Mouse (Mus musculus): ENCODE data around the gene Pde10a.
A peak's percentile ranks its signal among the peaks of the same experiment; 100 is the strongest.

Pde10a gene

DNA sequence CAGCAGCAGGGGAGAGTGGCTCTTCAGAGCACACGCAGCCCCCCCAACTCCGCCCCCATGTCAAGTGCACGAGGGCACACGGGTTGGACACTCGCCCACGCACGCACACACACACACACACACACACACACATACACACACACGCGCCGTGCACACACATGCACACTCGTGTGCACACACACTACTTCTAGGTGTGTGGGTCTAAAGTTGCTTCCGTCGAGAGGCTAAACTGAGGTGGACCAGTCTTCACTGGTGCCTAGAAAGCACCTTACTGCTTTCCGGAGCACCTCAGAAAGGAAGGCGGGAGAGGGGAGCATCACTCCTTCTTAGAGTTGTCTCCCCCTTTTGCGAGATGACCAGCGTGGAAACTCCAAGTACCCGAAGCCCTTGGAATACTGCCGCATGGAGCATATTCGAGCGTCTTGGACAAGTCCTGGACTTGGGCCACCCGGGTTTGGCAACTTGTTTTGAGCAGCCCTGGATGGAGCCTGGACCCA, at the start of gene Pde10a:
Gene Pde10a (plus strand): TSS at position 148 of the 497 bp plus-strand sequence.
- peak; percentile 86 for DNase-seq

DNA sequence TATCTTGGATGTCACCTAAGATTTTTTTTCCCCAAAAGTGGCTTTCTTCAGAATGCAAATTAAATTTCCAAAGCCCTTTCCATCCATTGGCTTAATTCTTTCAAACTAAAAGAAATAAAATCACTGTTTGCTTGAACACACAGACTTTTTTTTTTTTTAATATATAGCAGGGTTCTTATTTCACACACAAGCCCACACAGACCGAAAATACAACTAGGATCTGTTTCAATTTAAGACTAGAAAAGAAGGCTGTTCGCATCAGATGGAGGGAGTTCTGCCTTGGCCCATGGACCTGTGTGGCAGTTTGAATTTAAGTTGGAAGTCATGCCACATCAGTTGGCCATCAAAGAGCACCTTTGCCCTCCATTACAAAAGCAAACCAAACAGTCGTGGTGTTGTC, 46.6 kb upstream of the Pde10a start:
- DNase-seq = no peak

DNA sequence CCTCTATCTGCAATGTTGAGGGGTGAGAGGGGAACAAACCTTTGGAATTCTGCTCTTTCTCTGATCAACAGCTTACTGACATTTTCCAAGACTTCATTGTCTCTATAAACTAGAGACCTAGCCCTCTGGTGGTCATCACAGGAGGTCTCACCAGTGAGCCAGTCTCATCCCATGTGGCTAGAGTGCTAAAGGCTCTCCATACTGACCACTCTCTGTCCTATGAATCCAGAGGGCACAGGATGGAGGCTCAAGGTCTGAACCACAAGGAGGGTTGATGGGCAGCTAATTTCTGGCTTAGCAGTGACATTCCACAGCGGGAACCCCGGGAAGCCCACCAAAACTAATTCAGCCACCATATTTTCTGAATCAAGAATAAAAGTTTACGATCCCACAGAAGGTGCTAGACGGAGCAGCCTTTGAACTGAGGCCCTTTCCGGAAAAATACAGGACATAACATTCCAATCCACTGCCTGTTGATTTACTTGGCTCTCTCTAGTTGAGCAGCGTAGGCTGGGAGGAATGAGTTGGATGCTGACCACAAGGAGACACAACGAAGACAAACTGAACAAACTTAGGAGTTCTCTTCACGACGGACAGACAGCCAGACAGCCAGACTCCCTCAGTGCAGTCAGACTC, 45.6 kb upstream of the Pde10a start:
- DNase-seq = no peak

DNA sequence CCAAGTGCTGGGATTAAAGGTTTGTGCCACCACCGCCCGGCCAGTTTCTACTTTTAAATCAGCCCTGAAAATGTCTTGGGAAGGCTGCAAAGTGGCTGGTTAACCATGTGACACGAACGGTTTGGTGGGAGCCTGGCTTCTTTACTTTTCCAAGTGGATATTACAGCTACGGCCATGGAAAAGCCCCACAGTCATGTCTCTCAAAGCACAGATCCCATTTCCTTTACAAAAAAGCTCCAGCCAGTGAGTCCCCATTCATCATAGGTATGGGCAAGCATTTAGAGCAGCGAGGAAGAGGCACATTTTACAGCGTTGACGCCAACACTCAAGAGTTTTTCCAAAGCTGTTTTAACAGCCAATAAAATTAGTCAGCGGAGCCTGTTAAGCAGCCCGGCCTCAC, 43.4 kb upstream of the Pde10a start:
- DNase-seq = no peak

DNA sequence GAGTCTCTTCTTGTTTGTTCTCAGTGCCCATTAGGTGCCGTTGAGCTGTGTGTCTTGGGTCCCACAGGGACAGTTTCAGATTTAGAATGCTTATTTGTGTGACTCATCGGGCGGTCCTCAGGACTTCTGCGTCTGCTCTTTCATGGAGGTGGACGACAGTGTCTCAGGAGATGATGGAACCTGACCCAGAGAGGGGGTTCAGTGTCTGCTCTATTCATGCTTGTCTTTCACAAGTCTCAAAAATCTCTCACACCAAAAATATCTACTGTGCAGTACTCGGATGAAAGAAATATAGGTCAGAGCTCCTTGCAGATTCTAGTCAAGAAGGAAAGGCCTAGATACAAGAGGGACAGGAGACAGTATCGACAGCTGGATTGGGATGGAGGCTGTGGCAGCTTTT, 42.3 kb upstream of the Pde10a start:
- DNase-seq = no peak

DNA sequence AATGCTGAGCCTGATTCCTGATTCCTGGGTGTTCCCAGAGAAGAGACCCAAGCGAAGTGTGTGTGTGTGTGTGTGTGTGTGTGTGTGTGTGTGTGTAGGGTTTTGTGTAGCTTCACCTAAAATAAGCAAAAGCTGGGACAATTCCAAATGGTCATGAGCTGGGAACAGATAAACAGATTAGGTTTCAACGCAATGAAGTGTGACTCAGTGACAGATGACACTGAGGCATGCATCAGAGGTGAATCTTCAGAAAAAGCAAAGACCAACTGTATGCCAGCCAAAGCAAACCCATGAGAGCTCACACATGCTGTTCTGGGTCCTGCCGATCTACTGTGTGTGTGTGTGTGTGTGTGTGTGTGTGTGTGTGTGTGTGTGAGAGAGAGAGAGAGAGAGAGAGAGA, 40.9 kb upstream of the Pde10a start:
- DNase-seq = no peak

DNA sequence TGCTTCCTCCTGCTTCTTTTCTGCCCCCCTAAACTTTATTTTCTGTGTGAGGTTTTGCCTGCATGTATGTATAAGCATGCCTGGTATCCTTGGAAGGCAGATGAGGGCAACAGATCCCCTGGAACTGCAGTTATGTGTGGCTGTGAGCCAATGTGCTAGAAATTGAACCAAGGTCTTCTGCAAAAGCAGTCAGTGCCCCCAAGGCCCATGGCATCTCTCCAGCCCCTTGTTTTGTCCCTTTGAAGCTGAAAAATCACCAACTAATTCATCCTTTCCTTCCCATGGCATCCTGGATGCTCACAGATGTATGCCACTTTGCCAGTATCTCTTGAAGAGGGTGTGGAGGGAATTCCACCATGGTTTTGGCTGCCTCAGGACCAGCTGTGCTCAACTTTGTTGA, 40.0 kb upstream of the Pde10a start:
- DNase-seq = no peak

DNA sequence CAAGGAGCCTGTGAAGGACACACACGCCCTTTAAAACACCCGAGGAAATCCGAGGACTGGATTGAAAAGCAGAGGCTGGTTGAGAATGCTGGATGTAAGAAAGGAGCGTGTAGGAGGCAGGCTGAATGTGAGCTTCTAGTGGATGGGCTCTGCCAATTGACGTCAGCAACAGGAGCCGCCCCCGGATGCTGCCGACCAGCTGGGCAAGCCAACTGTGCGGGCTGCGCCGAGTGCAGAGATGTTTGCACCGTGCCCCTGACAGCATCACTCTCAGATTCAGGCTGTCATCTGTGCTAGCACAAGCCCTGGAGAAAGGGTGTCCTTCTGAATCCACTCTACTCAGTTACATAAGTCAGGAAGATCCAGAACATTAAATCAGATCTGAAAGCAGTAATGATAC, 37.3 kb upstream of the Pde10a start:
- peak; percentile 80 for DNase-seq

DNA sequence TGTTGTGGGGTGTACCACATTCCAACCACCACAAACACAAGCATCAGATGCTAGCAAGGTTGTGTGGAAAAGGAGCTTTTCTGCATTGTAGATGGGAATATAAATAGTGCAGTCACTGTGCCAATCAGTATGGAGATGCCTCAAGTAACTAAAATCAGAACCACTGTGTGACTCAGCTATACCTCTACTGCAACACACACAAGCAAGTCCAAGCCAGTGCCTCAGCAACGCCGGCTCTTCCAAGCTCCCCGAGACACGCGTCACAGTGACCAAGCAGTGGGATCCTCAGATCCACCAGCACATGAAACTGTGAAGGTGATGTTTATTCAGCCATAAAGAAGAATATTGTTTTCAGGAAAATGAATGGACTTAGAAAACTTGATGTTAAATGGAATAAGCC, 34.2 kb upstream of the Pde10a start:
- DNase-seq = no peak

DNA sequence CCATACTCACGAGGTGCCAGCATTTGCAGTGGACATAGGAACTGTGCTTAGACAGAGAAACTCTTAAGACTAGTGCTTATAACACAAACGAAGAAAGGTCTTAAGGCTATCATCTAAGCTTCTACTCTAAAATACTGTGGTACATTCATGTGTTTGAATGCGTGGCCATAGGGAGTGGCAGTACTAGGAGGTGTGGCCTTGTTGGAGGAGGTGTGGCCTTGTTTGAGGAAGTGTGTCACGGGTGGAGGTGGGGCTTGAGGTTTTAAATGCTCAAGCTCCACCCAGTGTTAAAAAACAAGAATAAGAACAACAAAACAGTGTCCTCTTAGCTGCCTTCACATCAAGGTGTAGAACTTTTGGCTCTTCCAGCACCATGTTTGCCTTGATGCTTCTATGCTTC, 31.7 kb upstream of the Pde10a start:
- DNase-seq = no peak

DNA sequence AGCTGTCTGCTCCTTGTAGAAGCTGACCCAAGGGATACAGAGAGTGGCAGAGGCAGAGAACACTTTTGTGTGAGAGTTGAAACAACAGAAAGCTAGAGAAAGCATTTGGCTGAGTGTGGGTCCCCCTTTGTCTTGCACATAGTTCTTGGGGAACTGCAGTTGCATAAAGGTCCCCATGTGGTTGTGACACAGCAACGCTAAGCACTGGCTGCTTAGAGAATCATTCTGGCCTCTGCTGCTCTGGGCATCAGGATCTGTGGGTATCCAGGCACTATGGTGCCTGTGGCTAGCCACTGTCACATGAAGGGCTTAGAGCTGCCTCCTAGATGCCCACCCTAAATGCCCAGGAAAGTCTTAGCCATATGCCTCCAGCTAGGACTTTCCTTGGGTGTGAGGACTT, 27.0 kb upstream of the Pde10a start:
- DNase-seq = no peak

DNA sequence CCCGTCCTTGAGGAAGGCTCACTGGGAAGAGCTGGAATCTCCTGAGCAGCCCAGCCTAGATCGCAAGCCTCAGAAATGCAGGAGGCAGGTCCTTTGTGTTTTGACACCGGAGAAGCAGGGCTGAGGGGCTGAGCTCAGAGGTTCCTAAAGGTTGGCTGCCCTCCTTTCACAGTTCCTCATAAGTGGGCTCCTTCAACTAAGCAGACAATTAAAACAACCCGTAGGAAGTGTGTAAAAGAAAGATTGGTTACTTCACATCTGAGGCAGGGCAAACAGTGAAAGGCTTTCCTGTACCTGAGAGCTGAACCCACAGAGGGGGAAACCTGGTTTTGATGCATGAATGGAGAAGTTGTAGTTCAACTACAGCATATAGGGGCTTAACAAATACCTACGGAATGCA, 26.5 kb upstream of the Pde10a start:
- DNase-seq = no peak

DNA sequence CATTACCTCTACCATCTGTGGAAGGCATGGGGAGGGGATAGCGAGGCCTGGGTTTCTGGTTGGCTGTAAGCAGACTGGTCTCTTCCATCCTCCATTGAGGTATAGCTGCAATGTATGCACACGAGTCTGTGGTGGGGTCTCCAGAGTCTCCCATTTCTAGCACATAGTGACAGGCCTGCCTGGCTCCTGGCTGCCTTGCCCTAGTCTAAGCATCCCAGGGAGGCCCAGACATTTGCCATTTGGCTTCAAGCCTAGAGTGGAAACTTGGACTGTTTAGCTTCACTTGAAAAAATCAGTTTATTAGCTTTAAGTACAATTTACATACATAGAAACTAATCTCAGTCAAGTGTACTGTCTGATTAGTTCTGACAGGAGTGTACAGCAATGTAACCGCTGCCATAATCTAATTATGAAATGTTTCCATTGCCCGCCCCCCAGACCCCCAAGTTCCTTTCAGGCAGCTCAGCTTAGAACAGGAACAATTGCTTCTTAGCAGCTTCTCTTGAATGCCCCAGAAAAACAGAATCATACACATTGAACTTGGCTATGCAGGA, 25.5 kb upstream of the Pde10a start:
- DNase-seq = no peak

DNA sequence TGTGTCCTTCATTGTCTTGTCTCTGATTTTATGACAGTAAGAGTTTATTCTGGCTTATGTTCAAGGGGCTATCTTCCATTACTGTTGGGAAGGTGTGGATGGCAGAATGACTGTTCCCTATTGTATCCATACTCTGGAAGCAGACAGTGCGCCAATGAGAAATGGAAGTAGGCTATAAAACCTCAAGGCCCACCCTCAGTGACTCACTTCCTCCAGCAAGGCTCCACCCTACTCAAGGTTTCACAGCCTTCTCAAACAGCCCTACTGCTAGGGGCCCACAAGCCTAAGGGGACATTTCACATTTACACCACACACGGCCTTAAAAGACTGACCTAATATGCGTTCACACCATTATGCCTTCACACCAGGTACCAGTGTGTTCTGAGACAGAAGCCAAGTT, 20.8 kb upstream of the Pde10a start:
- peak; percentile 34 for DNase-seq

DNA sequence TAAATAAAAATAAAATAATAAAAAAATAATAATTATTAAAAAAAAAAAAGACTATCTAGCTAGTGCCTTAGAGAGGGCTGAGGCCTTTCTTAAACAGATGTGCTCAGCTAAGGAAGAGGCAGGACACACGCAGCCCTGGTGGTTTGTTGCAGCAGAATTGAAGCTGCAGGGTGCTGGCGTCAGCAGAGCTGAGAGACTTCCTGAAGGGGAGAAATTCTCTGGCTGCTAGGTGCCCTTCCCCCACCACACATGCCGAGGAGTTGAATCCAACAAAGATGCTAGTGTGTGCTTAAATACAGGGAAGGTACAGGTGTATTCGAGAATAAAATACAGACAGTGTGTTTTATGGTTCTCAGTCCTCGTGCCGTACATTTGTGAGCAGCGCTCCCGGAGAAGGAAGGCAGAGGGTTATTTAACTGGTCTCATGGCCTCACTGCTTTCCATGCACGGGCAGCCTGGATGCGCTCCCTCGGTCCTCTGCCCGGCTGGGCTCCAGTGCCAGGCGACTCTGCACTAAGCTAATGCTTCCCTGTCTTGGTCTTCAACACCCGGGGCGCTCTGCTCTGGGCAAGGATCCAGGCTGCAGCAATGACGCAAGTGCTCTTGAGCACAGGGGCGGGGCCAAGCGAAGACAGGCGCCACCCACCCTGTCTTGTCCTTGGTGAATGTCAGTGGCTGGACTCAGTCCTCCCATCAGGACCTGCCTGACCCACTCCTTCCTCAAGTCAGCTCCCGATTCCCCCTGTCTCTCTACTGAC, 19.3 kb upstream of the Pde10a start:
- DNase-seq = peak; percentile 95

DNA sequence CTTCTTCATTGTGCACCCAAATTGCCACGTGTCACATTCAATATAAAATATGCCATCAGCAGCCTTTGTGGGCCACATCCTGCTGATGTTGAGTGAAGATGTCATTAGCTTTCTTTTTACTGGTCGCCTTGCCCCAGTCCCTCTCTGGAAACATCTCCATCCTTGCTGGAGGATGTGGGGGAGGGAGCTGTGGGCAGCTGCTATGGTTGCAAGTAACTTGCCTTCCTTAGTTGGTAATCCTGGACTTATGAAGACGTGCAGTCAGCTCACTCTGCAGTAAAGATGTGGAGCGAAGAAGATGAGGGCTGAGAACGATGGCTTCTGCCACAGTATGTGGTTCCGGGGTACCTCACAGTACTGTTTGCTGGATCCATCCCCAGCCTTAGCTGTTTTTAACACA, 18.4 kb upstream of the Pde10a start:
- DNase-seq = peak; percentile 39

DNA sequence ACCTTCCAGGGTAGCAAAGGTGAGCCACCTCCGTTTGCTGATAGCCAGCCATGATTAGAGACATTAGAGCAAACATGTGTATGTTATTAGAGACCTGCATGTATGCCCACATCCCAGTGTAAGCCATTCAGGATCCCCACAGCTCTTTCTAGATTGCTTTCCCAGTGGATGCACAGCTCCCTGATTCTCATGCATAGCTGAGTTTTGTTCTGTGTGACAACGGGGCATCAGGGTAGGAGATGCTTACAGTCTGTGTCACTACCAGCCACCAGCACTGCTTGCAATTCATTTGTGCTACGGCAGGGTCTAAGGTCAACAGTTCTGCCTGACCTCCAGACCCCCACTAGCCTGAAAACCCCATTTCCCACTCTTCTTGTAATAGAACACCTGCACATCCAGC, 17.5 kb upstream of the Pde10a start:
- DNase-seq = peak; percentile 30

DNA sequence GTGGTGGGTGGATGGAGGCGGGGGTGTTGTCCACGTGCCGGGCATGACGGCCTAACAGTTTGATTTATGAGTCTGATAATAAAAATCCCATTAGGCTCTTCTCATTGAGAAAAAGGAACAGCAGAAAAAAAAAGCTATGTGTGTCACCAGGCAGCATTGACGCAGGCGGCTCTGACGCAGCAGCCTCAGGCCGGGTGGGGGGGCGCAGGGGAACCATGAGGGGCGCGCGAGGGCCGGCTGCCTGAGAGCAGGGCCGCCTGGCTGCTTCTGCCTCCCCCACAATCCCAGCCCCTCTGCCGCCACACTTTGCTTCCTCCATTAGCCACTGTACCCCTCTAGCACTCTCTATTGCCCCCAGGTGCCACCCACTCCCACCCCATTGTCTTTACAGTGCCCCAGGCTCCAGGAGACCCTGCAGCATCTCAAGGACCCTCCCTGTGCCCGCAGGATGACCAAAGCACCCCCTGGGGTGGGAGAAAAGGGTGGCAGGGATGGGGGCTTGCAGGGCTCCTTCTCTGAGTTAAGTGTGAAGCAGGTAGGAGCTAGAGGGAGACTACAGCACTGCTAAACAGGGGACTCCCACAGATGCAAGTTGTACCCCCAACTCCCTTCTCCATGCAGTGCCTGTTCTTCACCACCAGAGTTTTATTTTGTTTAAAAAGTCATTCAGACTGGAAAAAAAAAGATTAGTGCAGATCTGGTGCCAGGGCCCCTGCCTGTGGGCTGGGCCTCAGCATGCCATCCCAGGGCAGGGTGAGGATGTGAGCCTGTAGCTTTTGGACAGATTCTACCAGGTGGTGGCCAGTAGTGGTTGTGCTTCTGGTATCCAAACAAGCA, 16.6 kb upstream of the Pde10a start:
- DNase-seq = peak; percentile 71

DNA sequence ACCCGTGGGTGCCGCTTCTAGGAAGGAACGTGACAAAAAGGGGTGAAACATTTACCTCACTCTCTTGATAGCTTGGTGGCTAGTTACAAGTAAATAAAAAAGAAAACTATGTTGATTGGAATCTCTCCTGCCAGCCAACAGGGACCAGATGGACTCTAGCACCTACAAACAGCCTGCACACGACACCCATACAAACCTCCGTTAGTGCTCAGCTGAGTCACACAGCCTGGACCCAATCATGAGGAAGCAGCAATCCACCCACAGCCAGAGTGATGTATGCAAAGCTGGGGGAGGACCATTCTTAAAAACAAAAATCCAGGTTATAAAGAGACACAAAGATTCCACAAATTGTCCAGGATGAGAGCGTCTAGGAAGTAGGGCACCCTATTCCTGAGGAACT, 9.2 kb upstream of the Pde10a start:
- DNase-seq = no peak

DNA sequence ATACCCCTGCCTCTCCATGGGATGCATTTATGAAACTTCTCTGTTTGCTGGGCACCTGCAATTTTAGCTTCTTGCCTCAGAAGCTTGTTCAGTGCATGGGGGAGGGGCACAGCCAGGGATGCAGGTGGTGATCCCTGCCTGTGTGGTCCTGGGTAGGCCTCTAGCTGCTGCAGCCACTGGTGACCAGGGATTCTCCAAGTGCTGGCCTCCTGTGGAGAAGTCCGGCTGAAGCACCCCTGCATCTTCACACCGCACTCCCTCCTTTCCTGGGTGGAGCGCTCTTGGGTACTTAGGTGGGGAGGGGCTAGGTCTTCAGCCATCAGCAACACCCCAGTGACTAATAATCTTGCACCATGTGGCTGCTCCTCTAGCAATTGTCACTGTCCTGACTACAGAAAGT, 1.2 kb upstream of the Pde10a start:
- peak; percentile 79 for DNase-seq

DNA sequence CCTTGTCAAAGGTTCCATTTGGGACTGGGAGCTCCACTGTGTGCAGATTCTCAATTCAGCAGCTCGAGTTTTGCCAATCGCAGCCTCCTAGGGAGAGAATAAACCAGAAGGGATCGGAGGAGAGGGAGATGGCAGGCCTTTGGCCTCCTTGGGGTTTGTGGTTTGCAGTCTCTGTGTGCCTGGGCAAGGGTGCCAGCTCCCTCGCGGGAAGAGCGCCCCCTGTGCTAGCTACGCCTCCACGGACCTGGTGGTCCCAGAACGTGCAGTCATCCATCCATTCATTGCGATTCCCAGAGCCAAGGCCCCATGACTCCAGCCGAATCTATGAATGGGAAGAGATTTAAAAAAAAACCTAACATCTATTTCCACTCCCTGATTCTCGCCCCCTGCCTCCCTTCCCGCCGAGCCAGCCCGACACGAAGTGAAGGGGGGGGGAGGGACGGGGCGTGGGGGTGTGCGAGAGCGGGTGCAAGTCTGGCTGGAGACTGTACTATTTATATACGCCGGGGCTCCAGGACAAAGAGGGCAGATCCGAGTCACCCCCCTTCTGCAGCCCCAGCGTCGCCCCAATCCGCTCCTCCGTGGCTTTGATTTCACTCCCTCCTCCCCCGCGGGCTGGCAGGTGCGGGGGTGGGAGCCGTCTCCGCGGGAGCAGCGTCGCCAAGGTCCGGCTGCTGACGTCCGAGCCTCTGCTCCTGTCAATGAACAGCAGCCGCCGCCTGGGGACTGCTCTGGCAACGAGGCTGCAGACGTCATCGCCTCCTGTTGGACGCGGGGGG, 596 bp upstream of the Pde10a start:
- DNase-seq = peak; percentile 95

DNA sequence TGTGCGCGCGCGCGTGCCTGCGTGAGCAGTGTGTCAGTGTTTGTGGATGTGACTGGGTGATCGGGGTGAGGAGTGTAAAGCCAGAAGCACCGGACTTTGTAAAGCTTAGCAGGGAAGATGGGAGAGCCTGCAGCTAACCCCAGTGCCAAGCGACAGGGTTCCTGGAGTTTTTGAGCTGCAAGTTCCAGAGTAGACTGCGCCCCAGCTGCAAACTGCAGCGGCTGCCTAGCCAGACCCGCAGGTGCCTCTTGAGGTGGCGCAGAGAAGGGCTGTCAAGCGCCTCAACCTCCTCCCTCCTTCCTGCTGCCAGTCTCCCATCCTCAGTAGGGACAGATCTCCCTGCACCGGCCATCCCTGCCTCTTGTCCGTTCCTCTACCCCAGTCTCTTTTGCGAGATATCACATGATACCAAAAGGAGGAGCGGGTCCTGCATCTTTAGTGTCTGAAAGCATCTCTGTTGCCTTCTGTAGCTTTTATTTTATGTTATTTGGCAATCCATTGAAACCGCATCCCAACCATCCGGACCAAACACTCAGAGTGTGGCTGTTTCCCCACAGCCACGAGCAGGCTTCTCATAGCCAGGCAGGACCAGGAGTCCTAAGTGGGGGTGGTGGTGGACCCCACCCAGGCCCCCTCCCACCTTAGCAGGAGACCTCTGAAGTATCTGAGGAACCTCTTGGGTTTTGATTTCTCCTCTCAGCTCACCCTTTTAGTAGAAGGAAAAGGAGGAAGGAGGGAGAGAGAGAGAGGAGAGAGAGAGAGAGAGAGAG, 984 bp downstream of the Pde10a start:
- peak; percentile 80 for DNase-seq

Data from cerebellum, adult 9-11 months (tissue).